Mouse (Mus musculus): ENCODE data around the gene Nol3.
"Not testable (repeated sequence)": the region's sequence is repeated elsewhere in the genome, so short reads cannot be mapped to it uniquely, and the experiment has no call there.

DNA sequence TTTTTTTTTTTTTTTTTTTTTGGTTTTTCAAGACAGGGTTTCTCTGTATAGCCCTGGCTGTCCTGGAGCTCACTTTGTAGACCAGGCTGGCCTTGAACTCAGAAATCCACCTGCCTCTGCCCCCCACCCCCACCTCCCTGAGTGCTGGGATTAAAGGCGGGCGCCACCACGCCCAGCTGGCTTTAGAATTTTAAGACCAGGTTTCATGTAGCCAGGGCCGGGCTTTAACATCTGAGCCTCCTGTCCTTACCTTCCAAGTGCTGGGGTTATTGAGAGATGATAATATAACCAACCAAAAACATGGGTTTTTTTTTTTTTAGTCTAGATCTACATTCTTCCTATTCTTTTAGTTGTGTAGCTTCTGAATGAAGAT is 43.6 kb upstream of the Nol3 start:
- not testable (repeated sequence) for TF ChIP-seq CTCF, POLR2A (IDR thresholded peaks at IDR 0.05; ENCODE audit: insufficient read depth, low read depth, low read length)
